Mouse (Mus musculus) cerebellum, adult 11-12 months (tissue): Measurements from ENCODE around the gene Pot1b.

Experiments used
- DNase-seq: peaks from one replicate; pipeline ENCODE4 v3.0.0; 2022

The Pot1b gene

DNA sequence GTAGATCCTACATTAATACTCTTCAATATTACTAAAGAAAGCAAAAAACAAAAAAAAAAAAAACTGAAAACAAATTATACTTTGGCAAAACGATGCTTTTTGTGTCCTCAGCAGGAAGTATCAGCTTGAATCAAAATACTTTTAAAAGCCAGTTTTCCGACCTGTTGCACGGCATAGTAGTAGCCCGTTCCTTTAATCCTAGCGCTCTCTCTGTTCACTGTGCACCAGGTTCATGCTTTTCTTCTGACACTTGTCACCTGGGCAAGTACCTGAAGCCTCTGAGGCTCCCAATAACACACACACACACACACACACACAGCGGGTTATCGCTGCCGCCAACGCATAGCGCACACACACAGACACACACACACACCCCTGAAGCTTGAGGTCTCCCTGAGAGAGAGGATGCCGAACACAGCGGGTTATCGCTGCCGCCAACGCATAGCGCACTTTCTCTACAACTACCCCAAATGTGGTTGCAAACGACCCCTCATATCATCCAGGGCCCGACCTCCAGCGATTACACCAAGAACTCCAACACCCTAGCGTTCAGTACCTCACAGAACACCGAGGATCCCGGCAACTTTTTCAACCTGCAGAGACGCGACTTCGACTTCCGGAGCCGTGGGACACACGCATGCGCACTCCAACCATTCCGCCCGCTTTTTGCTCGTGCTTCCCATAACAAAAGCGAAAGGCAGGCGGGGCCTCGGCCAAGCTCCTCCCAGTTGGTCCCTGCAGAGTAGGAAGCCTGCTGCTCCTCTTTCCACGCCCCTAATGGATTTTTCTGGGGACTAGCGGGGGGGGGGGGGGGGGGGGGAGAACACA, at the start of gene Pot1b:
Gene Pot1b (minus strand): TSS at position 645 of the 828 bp plus-strand sequence.
- peak; percentile 94 for DNase-seq

DNA sequence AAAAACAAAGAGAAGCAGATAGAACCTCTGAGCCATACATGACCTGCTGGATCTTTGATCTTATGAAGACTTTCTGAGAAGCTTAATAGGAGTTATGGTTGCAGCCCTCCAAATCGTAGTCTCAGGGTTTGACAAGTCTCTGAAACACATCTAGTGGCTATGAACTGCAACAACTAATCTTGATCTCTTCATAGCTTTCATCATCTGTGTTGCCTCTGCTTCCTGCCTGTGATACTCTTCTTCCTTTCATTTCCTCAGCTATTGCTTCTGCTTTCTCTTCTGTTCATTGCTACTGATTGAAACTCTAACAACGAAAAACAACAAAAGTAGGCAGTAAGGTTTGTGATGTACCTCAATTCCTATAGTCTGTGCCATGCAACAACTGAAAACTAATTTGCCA, 38.7 kb upstream of the Pot1b start:
- no peak for DNase-seq

DNA sequence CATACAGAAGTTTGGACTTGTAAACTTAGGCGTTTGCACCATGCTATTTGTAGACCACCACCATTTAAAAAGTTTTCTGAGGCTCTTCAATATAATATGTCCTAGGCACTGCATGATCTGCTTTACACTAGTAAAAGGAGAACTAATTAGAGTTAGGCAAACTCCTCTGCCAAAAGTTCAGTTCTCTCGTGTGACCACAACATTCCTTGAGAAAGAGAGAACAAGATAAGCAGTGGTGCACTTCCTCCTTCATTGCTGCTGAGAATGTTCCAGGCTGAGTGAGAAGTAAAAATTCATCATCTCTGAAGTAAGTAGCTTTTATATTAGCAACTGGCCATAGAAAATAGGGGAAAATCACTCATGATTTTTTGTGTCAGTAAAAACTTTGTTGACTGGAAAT, 37.4 kb upstream of the Pot1b start, which contains the start of gene Adgre4:
Gene Adgre4 (plus strand): TSS at position 199 of the 400 bp plus-strand sequence.
- no peak for DNase-seq

DNA sequence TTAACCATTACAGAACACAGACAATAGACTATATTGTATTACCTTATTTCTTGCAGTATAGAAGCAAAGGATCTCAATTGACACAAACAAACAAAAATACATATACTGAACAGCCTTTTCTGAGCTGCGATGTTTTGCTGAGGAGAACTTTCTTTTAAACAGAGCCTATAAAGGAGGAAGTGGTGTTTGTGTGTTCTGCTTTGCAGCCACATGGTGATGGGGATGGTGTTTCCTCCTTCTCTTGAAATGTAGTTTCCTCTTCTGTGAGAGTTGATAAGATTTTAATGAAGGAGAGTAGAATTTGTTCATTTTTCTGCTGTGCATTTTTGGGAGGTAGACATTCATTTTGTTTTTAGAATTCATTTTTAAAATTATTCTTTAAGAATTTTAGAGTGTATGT, 24.2 kb upstream of the Pot1b start:
- no peak for DNase-seq

DNA sequence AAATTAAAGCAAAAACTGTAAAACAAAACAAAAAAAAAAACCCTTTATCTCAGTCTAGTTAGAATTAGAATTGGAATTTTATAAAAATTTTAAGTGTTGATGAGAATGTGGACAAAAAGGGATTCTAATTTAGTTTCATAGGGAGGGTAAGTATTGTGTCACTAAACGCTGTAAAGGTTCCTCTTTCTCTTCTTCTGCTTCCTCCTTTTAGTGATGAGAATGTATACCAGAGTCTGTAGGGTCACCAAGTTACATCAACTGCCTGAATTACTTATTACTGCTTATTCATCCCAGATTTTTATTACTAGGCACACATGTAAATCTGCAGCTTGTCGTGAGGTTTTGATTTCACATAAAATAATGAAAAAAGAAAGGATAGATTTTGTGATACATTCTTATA, 13.8 kb upstream of the Pot1b start:
- DNase-seq: no peak

DNA sequence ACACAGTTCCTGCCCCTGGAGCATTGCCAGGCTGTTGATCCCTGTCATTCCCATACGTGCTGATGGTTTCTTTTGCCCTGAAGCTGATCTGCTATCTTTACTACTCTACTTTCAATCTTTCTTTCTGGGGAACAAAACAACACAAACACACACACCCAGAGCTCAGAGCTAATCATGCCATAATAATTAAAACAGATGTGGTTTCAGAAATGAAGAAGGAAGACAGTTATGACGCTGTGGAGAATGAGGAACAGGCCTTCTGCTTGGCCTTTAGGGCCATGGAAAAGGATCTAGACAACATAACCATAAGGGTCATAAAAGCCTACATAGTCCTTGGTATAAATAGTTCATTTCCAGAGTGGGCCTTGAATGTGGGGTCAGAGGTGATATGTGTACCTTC, 9.8 kb upstream of the Pot1b start:
- no peak for DNase-seq

DNA sequence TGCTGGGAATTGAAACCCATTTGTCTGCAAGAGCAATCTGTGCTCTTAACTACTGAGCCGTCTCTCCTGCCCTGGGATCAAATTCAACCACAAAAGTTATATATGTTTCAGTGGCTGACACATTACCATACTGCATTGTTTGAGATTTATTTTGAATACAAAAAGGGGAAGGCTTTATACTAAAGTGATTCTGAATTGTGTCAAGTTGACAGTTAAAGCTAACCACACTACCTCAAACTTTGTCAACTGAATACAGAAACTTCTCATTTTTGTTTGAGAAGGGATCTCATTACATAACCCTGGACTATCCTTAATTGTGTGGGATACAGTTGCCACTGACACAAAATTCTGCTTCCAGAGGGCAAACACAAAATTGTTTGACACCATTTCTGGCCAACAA, 8.8 kb upstream of the Pot1b start:
- no peak for DNase-seq

DNA sequence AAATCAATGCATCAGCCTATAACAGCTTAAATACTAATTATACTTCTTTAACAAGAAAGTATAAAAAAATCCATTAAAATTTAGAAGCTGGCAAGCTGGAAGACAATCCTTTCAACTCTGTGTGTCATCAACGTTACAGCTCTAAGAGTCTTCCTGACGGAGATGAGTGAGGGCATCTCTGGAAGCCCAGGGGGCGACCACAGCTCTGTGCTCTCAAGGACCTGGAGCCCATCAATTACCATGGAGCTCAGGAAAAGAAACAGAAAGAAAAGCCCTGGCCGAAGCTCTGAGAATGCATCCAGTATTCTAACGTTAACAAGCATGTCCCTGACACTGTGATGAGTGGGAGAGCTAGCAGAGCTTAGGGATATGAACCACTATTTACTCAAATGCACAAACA, 9.6 kb downstream of the Pot1b start:
- no peak for DNase-seq

DNA sequence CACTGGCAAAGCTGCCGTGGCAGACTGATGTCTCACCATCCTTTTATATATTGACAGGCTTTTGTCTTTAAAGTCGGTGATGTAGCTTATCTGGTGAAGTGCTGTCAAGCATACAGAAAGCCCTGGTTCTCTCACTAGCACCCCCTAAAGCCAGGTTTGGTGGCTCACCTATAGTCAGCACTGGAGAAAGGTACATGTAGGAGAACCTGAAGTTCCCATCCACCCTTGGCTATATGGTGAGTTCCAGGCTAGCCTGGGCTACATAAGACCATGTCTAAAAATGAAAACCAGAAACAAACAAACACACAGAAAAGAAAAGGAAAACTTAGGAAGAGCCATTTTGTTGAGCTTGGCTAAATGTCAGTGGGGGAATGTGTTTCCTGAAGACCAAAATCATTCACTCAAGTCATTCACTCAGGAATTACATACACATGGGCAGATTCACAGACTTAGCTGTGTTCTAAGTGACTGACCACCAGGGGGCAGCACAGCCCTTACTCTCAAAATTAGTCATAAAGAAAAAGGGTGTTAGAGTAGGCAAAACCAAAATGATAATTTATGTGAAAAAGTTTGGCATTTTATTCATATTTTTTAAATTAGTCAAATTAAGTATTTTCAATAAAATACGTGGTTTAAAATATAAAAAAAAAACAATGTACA, 10.1 kb downstream of the Pot1b start:
- peak; percentile 42 for DNase-seq

DNA sequence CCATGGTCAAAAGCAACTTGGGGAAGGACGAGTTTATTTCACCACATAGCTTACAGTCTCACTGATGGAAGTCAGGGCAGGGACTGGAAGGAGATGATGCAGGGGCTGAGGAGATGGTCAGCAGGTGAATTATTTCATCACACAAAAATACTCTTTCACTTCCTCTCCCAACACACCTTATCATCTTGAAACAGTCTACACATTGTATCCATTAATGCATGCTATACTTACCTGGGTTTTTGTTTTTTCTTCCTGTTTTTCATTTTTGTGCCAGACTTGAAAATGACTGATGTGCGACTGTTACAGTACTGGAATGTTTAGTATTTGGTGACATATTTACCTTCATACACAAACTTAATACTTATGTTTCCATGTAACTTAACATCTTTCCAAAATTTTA, 13.0 kb downstream of the Pot1b start:
- no peak for DNase-seq

DNA sequence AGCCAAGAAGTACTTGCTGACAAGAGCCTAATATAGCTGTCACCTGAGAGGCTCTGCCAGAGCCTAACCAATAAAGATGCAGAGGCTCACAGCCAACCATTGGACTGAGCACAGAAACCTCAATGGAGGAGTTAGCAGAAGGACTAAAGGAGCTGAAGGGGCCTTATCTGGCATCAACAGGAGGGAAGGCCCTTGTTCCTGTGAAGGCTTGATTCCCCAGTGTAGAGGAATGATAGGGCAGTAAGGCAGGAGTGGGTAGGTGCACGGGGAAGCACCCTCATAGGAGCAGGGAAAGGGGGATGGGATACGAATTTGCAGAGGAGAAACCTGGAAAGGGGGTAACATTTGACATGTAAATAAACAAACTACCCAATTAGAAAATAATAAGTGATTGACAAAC, 51.3 kb downstream of the Pot1b start:
- DNase-seq: no peak

DNA sequence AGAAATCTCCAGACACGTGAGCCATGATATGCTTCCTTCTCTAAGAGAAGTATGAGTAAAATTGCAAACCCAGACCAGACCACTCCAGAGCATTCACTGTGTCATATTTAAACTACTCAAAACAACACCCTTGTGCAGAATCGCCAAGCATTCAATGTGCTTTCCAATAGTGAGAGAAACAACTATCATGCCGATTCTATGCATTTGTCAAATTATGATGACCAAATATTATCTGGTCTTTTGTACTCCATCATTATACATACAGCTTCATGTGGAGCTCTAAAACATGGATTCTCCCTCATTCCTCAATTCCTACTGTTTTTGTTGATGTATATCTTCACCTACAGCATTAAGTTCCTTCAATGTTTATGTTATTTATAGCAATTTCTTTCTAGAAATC, 87.3 kb downstream of the Pot1b start, which contains the start of gene Vmn2r118:
Gene Vmn2r118 (minus strand): TSS at position 101 of the 400 bp plus-strand sequence.
- DNase-seq: no peak
